Mouse (Mus musculus) midbrain, embryonic 12.5 days (tissue): ENCODE measurements around the gene Lcp1. TPM values are rescaled to one million over a fixed set of nuclear protein-coding genes. Genes with fewer than 3 reads are reported as not detected.
A peak's percentile ranks its signal among the peaks of the same experiment; 100 is the strongest.

Source experiments
- ATAC-seq: fragments of 200-750 bp; cut with Nextera tagmentation; 2 replicates; pipeline ENCODE4 v1.8.0; 2017; ENCODE audit warnings: low read depth, moderate TSS enrichment, moderate library complexity; ENCODE audit not compliant: low FRiP score
- H3K27ac ChIP-seq: fragments of 300-500 bp; sonication (generic); replicated peaks from 2 replicates; pipeline ENCODE4 v1.5.1; 2016; ENCODE audit warnings: mild to moderate bottlenecking
- H3K27me3 ChIP-seq: fragments of 300-500 bp; sonication (generic); 2 replicates; pipeline ENCODE4 v1.6.1; 2016; ENCODE audit warnings: mild to moderate bottlenecking
- H3K36me3 ChIP-seq: fragments of 300-500 bp; sonication (generic); 2 replicates; pipeline ENCODE4 v1.6.1; 2016
- H3K4me1 ChIP-seq: fragments of 300-500 bp; sonication (generic); 2 replicates; pipeline ENCODE4 v1.6.1; 2016
- H3K4me2 ChIP-seq: fragments of 300-500 bp; sonication (generic); replicated peaks from 2 replicates; pipeline ENCODE4 v1.6.1; 2016; ENCODE audit warnings: mild to moderate bottlenecking, moderate library complexity
- H3K4me3 ChIP-seq: fragments of 300-500 bp; sonication (generic); 2 replicates; pipeline ENCODE4 v1.5.1; 2016; ENCODE audit warnings: mild to moderate bottlenecking
- H3K9ac ChIP-seq: fragments of 300-500 bp; sonication (generic); replicated peaks from 2 replicates; pipeline ENCODE4 v1.6.1; 2016; ENCODE audit warnings: mild to moderate bottlenecking, moderate library complexity
- H3K9me3 ChIP-seq: fragments of 300-500 bp; sonication (generic); 2 replicates; pipeline ENCODE4 v1.6.1; 2016; ENCODE audit warnings: mild to moderate bottlenecking
- WGBS: fragments of 180-500 bp; shearing (Covaris S2); methylation state at CpG from one replicate; pipeline ENCODE4 v1.1.7; 2016; 5-methylcytosine and 5-hydroxymethylcytosine counted together
- polyA plus RNA-seq: library from polyadenylated mRNA; unstranded; fragments of >200 nt; fragmentation: Nextera tagmentation; extraction: Ambion mirVana; gene quantifications from 2 replicates; pipeline ENCODE4 v1.2.1, GENCODE M21; 2016

Gene Lcp1
- polyA plus RNA-seq, 1 experiment from 2014 or later, result 22.6 TPM

- peak; percentile 87 for ATAC-seq
- WGBS, result 65% methylated on average over 5 of the region's 5 CpGs
- no peak overlapping the region for H3K9ac ChIP-seq
- peak overlapping the region; percentile 58; the same call in 1 of the 2 replicates for H3K27ac ChIP-seq
- H3K27me3 ChIP-seq, result no peaks in the 10 kb centered on the region; the same call in 1 of the 2 replicates
- H3K9me3 ChIP-seq, result no peaks in the 10 kb centered on the region
- peaks cover 14% of the 10 kb centered on the region for H3K4me1 ChIP-seq
- no peak overlapping the region for H3K4me2 ChIP-seq
- H3K4me3 ChIP-seq, result no peak overlapping the region
- H3K36me3 ChIP-seq, result no peaks in the 10 kb centered on the region
These were observed 88.5 kb downstream of the Lcp1 start for GRCm38 (mm10) chr14:75219250-75219913.

- H3K4me3 ChIP-seq, result no peak overlapping the region
- 87% methylated on average over 6 of the region's 6 CpGs for WGBS
These were observed 91.5 kb downstream of the Lcp1 start for GRCm38 (mm10) chr14:75222386-75222785.

DNA sequence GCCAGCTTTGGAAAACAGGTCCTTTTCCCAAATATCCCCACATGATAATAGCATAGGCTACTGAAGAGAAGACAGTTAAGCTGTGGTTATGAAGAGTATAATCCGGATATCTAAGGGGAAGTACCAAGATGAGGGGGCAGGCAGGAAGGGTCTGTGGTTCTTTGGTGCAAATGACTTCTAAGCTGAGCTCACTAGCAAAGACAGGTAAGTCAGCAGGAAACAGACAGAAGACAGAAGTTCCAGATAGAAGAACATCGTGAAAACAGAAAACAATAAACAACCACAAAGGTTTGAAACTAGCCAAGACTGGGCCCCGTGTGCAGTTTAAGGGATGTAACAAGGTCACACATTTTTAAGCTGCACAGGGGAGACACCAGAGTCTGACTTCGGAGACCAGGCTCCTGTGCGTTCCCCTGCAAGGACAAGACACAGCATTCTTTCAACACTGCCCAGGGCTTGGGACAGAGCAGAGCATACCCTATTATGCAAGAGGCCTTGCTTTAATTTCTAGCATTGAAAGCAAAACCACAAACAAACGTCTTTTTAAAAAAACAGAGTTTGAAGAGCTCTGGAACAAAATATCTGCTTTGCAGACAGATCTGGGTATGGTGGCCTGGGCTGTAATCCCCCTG, 96.7 kb downstream of the Lcp1 start:
- Histone ChIP-seq H3K36me3 (no peaks in the 10 kb centered on the region), H3K27me3 (0 out of 2 replicates have a peak, but pooled peaks cover 7% of the 10 kb centered on the region), H3K4me2 (no peak overlapping the region), H3K9ac (no peak overlapping the region), H3K4me1 (peaks cover 8% of the 10 kb centered on the region; the same call in 1 of the 2 replicates), H3K9me3 (no peaks in the 10 kb centered on the region), H3K27ac (no peak overlapping the region), H3K4me3 (no peak overlapping the region)
- WGBS, result 83% methylated on average over 6 of the region's 6 CpGs
- ATAC-seq, result no peak

More at GRCm38 (mm10) chr14:75222386-75222785, 91.5 kb downstream of the Lcp1 start:
- no peak overlapping the region for H3K9ac ChIP-seq
- H3K4me2 ChIP-seq, result no peak overlapping the region
- H3K9me3 ChIP-seq, result no peaks in the 10 kb centered on the region
- no peak overlapping the region for H3K27ac ChIP-seq
- peaks cover 22% of the 10 kb centered on the region for H3K4me1 ChIP-seq
- ATAC-seq, result no peak
- H3K36me3 ChIP-seq, result no peaks in the 10 kb centered on the region
- no peaks in the 10 kb centered on the region; the same call in 1 of the 2 replicates for H3K27me3 ChIP-seq

DNA sequence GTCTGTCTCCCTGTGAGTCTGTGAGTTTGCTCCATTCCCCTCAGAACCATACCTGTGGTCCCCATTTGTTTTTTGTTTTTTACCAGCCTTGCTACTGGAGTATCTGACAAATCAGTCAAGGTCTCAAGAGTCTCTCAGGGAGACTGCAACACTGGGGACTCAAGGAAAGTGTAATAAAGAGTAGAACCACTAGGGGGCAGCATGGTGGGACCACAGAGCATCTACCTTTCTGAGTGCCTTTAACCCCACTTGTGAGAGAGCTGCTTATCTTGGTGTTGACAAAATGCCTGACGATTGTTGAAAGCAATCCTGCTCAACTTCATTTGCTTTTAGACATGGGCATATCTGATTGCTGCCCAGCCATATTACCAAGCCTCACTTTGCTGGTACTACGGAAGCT, 98.9 kb downstream of the Lcp1 start:
- WGBS, result 78% methylated on average over 2 of the region's 2 CpGs
- H3K27ac ChIP-seq, result no peak overlapping the region
- no peak for ATAC-seq

DNA sequence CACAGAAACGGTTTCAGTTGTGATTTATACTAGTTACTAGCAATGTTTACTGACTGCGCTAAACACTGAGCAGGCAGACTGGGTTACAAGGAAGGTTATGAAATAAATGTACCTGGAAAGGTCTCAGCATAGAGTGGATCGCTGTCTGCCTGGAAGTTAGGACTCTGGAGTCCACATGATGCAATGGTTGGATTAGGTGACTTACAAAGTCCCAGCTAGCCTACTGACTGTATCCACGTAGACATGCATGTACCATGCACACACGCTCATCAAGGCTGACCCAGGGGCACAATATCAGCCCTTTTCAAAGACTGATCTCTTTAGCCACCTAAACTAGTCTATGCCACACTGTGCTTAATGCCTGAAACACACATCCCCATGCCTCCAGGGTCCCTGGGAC, 102.2 kb downstream of the Lcp1 start:
- Histone ChIP-seq H3K4me1 (peaks cover 18% of the 10 kb centered on the region), H3K9ac (no peak overlapping the region), H3K4me3 (no peak overlapping the region), H3K36me3 (no peaks in the 10 kb centered on the region), H3K27me3 (peaks cover 17% of the 10 kb centered on the region; the same call in 1 of the 2 replicates), H3K9me3 (no peaks in the 10 kb centered on the region), H3K4me2 (no peak overlapping the region), H3K27ac (no peak overlapping the region)
- ATAC-seq, result no peak
- WGBS, result 92% methylated on average over 5 of the region's 5 CpGs

More for the DNA sequence above, 98.9 kb downstream of the Lcp1 start:
- Histone ChIP-seq H3K27me3 (peaks cover 13% of the 10 kb centered on the region; the same call in 1 of the 2 replicates), H3K4me2 (no peak overlapping the region), H3K9ac (no peak overlapping the region), H3K4me1 (peaks cover 8% of the 10 kb centered on the region; the same call in 1 of the 2 replicates), H3K36me3 (no peaks in the 10 kb centered on the region), H3K4me3 (no peak overlapping the region), H3K9me3 (no peaks in the 10 kb centered on the region)

DNA sequence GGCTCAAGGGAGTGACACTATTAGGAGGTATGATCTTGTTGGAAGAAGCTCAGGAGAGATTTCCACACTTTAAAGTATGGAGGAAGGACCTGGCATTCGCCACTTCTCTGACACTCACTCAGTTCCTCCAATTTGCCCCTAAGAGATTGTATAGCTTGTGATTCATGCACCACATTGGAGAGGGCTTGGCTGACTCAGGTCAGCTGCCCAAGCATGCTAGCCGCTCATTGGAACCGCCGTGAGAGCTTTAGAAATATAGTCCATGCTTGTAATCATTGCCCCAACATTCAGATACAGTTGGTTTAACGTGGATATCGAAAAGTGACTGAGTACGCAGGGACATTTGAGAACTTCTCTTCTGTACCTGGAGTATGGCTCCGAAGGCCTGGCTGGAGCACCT, 104.7 kb downstream of the Lcp1 start:
- Histone ChIP-seq H3K4me2 (peak overlapping the region; percentile 26; the same call in 1 of the 2 replicates), H3K4me3 (peak overlapping the region; percentile 6; the same call in 1 of the 2 replicates), H3K9ac (no peak overlapping the region), H3K4me1 (peaks cover 18% of the 10 kb centered on the region), H3K27ac (0 out of 2 replicates have a peak overlapping the region, but pooled peaks have one; percentile 30), H3K27me3 (peaks cover 23% of the 10 kb centered on the region; the same call in 1 of the 2 replicates), H3K9me3 (no peaks in the 10 kb centered on the region), H3K36me3 (no peaks in the 10 kb centered on the region)
- peak; percentile 42; the same call in 1 of the 2 replicates for ATAC-seq
- 75% methylated on average over 8 of the region's 8 CpGs for WGBS

DNA sequence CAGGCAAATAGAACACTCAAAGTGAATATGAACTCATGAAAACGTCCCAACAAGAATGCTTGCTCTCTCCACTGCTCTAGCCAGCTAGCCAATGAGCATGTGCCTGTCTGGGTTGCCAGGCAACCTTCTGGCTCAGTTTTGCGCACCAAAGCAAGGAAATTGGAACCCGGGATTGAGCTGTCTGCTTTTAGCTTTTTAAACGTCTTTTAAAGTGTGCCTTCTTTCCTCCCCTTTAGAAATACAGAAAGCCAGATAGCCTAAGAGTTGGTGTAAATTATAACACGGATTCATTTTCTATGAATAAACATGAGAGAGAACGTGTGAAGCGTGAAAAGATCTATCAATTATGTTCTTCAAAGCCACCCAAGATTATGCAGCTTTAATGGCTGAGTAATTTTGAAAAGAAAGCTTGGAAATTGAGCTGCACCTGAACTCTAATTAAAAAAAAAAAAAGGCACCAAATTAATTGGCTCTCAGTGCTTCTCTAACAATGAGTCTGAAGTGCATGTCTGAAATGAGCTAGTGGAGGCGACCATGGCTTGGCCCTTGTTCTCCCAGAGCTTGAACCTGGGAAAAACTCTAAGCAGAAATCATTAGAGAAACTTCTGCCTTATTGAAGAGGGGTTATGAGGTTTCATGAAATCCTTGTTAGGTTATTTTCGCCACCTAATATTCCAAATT, 105.2 kb downstream of the Lcp1 start:
- 15% methylated on average over 9 of the region's 9 CpGs for WGBS
- Histone ChIP-seq H3K4me1 (peaks cover 18% of the 10 kb centered on the region), H3K4me2 (peak overlapping the region; percentile 26; the same call in 1 of the 2 replicates), H3K4me3 (peak overlapping the region; percentile 6; the same call in 1 of the 2 replicates), H3K9me3 (no peaks in the 10 kb centered on the region), H3K9ac (no peak overlapping the region), H3K27me3 (peaks cover 22% of the 10 kb centered on the region; the same call in 1 of the 2 replicates), H3K36me3 (no peaks in the 10 kb centered on the region), H3K27ac (0 out of 2 replicates have a peak overlapping the region, but pooled peaks have one; percentile 30)
- ATAC-seq, result peak; percentile 89

GRCm38 (mm10) chr14:75236636-75237003, 105.7 kb downstream of the Lcp1 start:
- Histone ChIP-seq H3K27ac (0 out of 2 replicates have a peak overlapping the region, but pooled peaks have one; percentile 4), H3K27me3 (peaks cover 17% of the 10 kb centered on the region; the same call in 1 of the 2 replicates), H3K36me3 (no peaks in the 10 kb centered on the region), H3K4me2 (no peak overlapping the region), H3K4me3 (no peak overlapping the region), H3K9me3 (no peaks in the 10 kb centered on the region), H3K4me1 (peaks cover 18% of the 10 kb centered on the region), H3K9ac (no peak overlapping the region)
- ATAC-seq, result 0 out of 2 replicates have a peak, but pooled peaks have one; percentile 57
- WGBS, result 59% methylated on average over 4 of the region's 4 CpGs

DNA sequence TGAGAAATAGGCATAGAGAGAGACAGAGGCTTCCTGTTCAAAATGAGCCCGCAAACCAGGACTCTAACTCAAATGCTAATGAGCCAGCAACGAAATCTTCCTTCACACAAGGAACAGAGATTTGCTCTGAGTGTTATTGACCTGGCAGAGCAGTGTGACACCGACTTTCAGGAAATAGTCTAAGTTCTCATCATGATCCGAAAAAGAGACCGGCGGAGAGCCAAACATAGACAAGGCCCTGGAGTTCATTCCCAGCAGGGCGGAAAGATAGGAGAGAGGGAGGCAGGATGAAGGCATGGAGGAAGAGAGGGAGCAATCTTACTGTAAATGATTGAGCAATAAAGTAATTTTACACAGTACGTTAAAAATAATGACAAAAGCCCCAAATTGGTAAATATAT, 106.2 kb downstream of the Lcp1 start:
- H3K36me3 ChIP-seq, result no peaks in the 10 kb centered on the region
- H3K4me3 ChIP-seq, result no peak overlapping the region
- H3K9ac ChIP-seq, result no peak overlapping the region
- H3K4me1 ChIP-seq, result peaks cover 18% of the 10 kb centered on the region
- peaks cover 16% of the 10 kb centered on the region; the same call in 1 of the 2 replicates for H3K27me3 ChIP-seq
- no peak for ATAC-seq
- WGBS, result 70% methylated on average over 8 of the region's 8 CpGs
- no peaks in the 10 kb centered on the region for H3K9me3 ChIP-seq
- no peak overlapping the region for H3K27ac ChIP-seq
- no peak overlapping the region for H3K4me2 ChIP-seq

- peaks cover 16% of the 10 kb centered on the region; the same call in 1 of the 2 replicates for H3K27me3 ChIP-seq
- H3K9me3 ChIP-seq, result no peaks in the 10 kb centered on the region
- H3K9ac ChIP-seq, result no peak overlapping the region
- no peaks in the 10 kb centered on the region for H3K36me3 ChIP-seq
- 80% methylated on average over 6 of the region's 6 CpGs for WGBS
- H3K4me1 ChIP-seq, result peaks cover 18% of the 10 kb centered on the region
- H3K27ac ChIP-seq, result no peak overlapping the region
- ATAC-seq, result no peak
- H3K4me2 ChIP-seq, result no peak overlapping the region
- H3K4me3 ChIP-seq, result no peak overlapping the region
These were observed 107.3 kb downstream of the Lcp1 start for GRCm38 (mm10) chr14:75238054-75238692.

GRCm38 (mm10) chr14:75242087-75242486, 111.2 kb downstream of the Lcp1 start, which contains the start of gene Cpb2:
Cpb2 (plus strand) TSS chr14:75242287.
- H3K4me1 ChIP-seq, result peaks cover 2% of the 10 kb centered on the region; the same call in 1 of the 2 replicates
- no peak within 1 kb of the TSS for H3K4me2 ChIP-seq
- WGBS, result 91% methylated on average over 5 of the region's 5 CpGs
- H3K27me3 ChIP-seq, result peaks cover 10% of the 10 kb centered on the region; the same call in 1 of the 2 replicates
- no peak for ATAC-seq
- H3K4me3 ChIP-seq, result no peak within 1 kb of the TSS
- no peak within 1 kb of the TSS for H3K27ac ChIP-seq
- H3K9ac ChIP-seq, result no peak within 1 kb of the TSS
- no peaks in the 10 kb centered on the region for H3K36me3 ChIP-seq
- no peaks in the 10 kb centered on the region for H3K9me3 ChIP-seq
